Mouse (Mus musculus) heart, embryonic 16.5 days (tissue): Measurements from ENCODE around the gene Cd27. TPM values are rescaled to one million over a fixed set of nuclear protein-coding genes. Genes with fewer than 3 reads are reported as not detected.
"Not testable (repeated sequence)": the region's sequence is repeated elsewhere in the genome, so short reads cannot be mapped to it uniquely, and the experiment has no call there.

Source experiments
- ATAC-seq: fragments of 200-750 bp; cut with Nextera tagmentation; replicated peaks from 2 replicates; pipeline ENCODE4 v1.8.0; 2017; ENCODE audit warnings: moderate number of reproducible peaks; ENCODE audit not compliant: insufficient read depth, low FRiP score; ENCODE audit errors: extremely low read depth
- H3K27ac ChIP-seq: fragments of 300-500 bp; sonication (generic); 2 replicates; pipeline ENCODE4 v1.5.1; 2014; ENCODE audit warnings: mild to moderate bottlenecking, low read length, control low read depth, moderate library complexity
- H3K27me3 ChIP-seq: fragments of 300-500 bp; sonication (generic); 2 replicates; pipeline ENCODE4 v1.6.1; 2014; ENCODE audit warnings: low read length, mixed read lengths; ENCODE audit not compliant: control insufficient read depth, insufficient read depth
- H3K36me3 ChIP-seq: fragments of 300-500 bp; sonication (generic); 2 replicates; pipeline ENCODE4 v1.6.1; 2014; ENCODE audit not compliant: control insufficient read depth, insufficient read depth
- H3K4me1 ChIP-seq: fragments of 300-500 bp; sonication (generic); 2 replicates; pipeline ENCODE4 v1.6.1; 2014; ENCODE audit warnings: low read length, mixed read lengths; ENCODE audit not compliant: control insufficient read depth, insufficient read depth
- H3K4me2 ChIP-seq: fragments of 300-500 bp; sonication (generic); 2 replicates; pipeline ENCODE4 v1.6.1; 2014; ENCODE audit warnings: low read depth, mild to moderate bottlenecking, control low read depth, low read length
- H3K4me3 ChIP-seq: fragments of 300-500 bp; sonication (generic); 2 replicates; pipeline ENCODE4 v1.5.1; 2014; ENCODE audit warnings: mild to moderate bottlenecking, control low read depth, low read length
- H3K9ac ChIP-seq: fragments of 300-500 bp; sonication (generic); 2 replicates; pipeline ENCODE4 v1.6.1; 2014; ENCODE audit warnings: low read length, control low read depth
- H3K9me3 ChIP-seq: fragments of 300-500 bp; sonication (generic); replicated peaks from 2 replicates; pipeline ENCODE4 v1.6.1; 2016; ENCODE audit warnings: low read length; ENCODE audit not compliant: control insufficient read depth
- WGBS: fragments of 180-500 bp; shearing (Covaris S2); extraction: QIAGEN DNeasy Blood & Tissue Kit; methylation state at CpG from one replicate; pipeline ENCODE4 v1.1.7; 2014; 5-methylcytosine and 5-hydroxymethylcytosine counted together
- polyA plus RNA-seq: library from polyadenylated mRNA; unstranded; fragments of >200 nt; fragmentation: Nextera tagmentation; extraction: Ambion mirVana; gene quantifications from 2 replicates; pipeline ENCODE4 v1.2.1, GENCODE M21; 2015

Cd27 gene
- 7.9 and 18.5 TPM in 2 replicates for polyA plus RNA-seq

DNA sequence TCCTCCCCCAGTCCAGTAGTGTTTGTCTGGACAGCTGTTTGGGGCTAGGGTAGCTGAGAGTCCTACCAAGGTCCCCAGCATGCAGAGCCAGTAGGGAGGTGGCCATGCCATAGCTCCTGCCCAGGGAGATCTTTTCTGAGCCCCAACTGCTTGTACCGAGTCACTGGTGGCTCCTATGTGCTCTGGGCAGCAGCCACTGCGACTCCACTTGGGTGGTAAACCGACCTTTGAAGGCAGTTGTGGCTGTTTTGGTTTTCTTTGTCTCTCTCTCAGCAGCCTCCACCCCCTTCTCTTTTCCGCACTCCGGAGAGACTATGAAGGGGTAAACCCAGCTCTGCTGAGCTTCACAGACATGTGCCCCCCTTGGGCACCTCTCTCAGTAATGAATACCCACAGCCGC, at the start of gene Cd27:
Gene Cd27 (minus strand): TSS at position 229 of the 400 bp plus-strand sequence.
- H3K9me3 ChIP-seq = no peaks in the 10 kb centered on the region
- H3K36me3 ChIP-seq = no peaks in the 10 kb centered on the region
- peak within 1 kb of the TSS; percentile 49 for H3K27ac ChIP-seq
- H3K4me1 ChIP-seq = peaks cover 25% of the 10 kb centered on the region
- H3K4me2 ChIP-seq = peak within 1 kb of the TSS; percentile 26
- no peaks in the 10 kb centered on the region for H3K27me3 ChIP-seq
- peak within 1 kb of the TSS; percentile 37 for H3K9ac ChIP-seq
- H3K4me3 ChIP-seq = peak within 1 kb of the TSS; percentile 35
- WGBS = 58% methylated on average over 6 of the region's 6 CpGs
- no peak; the same call in 1 of the 2 replicates for ATAC-seq

DNA sequence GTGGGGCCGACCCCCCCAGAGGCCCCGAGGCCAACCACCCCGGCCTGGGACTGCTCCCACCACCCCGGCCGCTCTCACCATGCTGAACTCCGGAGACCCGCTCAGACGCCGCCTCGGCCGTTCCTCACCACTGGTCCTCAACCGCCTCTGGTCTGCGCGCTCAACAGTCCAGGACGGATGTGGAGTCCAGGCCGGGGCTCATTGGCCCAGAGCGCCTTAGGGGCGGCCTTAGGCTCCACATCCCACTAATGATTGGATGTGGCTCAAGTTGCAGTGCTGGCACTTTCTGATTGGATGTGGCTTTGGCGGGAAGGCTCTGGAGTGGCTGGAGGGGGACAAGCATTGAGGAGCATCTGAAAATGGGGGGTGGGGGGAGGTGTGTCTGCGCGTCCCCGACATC, 49.1 kb upstream of the Cd27 start, which contains the start of gene Tuba3a:
Gene Tuba3a (minus strand): TSS at position 153 of the 400 bp plus-strand sequence.
- H3K27me3 ChIP-seq = peaks cover 3% of the 10 kb centered on the region; the same call in 1 of the 2 replicates
- no peaks in the 10 kb centered on the region for H3K4me1 ChIP-seq
- H3K27ac ChIP-seq = no peak within 1 kb of the TSS
- H3K4me2 ChIP-seq = no peak within 1 kb of the TSS
- no peak within 1 kb of the TSS for H3K9ac ChIP-seq
- no peak within 1 kb of the TSS for H3K4me3 ChIP-seq
- no peaks in the 10 kb centered on the region; the same call in 1 of the 2 replicates for H3K9me3 ChIP-seq
- ATAC-seq = no peak
- H3K36me3 ChIP-seq = no peaks in the 10 kb centered on the region
- WGBS = 96% methylated on average over 22 of the region's 22 CpGs

DNA sequence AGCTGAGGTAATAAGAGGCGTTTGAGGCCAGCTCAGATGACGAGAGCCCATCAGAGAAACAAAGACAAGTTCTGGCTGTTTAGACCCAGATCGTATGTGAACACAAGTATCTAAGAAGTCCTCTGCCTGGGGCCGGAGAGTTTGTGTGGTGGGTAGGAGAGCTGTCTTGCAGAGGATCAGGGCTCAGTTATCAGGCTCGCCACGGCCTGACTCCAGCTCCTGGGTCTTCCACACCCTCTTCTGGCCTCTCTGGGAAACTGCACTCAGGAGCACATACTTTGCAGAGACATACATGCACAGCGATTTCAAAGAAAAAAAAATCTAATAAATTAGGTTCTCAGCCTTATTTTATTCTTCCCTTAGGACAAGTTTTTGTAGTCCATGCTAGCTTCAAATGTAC, 47.9 kb upstream of the Cd27 start:
- Histone ChIP-seq H3K9me3 (no peaks in the 10 kb centered on the region; the same call in 1 of the 2 replicates), H3K4me2 (no peak overlapping the region), H3K9ac (no peak overlapping the region), H3K27ac (no peak overlapping the region), H3K4me3 (no peak overlapping the region), H3K36me3 (no peaks in the 10 kb centered on the region), H3K4me1 (no peaks in the 10 kb centered on the region), H3K27me3 (peaks cover 3% of the 10 kb centered on the region; the same call in 1 of the 2 replicates)
- WGBS = 87% methylated on average over 7 of the region's 7 CpGs
- ATAC-seq = no peak

DNA sequence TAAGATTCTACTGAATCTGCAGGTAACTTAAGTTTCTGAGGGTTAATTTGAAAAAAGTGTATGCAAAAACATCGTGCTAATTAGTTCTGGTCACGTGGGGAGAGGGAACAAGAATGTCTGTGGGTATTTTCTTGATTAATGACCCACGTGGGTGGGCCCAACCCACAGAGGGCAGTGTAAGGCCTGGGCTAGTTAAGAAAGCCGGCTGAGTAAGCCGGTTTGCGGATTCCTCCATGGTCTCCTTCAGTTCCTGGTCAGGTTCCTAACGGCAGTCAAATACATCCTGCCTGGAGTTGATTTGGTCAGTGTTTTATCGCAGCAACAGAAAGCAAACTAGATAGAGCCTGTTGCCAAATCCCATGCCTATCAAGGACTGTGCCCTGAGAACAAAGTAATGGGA, 47.4 kb upstream of the Cd27 start:
- 44% methylated on average over 8 of the region's 8 CpGs for WGBS
- H3K9me3 ChIP-seq = no peaks in the 10 kb centered on the region; the same call in 1 of the 2 replicates
- H3K9ac ChIP-seq = no peak overlapping the region

DNA sequence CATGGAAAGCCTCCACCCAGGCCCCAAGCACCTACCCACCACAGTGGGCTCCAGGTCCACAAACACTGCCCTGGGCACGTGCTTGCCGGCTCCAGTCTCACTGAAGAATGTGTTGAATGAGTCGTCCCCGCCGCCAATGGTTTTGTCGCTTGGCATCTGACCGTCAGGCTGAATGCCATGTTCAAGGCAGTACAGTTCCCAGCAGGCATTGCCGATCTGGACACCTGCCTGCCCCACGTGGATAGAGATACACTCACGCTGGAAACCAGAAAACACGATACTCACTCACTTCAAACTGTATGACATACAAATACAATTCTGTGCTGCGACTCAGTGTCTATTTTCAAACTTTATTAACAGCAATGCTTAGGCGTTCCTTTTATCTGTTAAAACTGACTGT, 45.9 kb upstream of the Cd27 start:
- H3K27ac ChIP-seq, H3K4me3 ChIP-seq, H3K9ac ChIP-seq, H3K36me3 ChIP-seq, H3K4me2 ChIP-seq, H3K9me3 ChIP-seq, ATAC-seq, H3K27me3 ChIP-seq, H3K4me1 ChIP-seq: not testable (repeated sequence)
- 91% methylated on average over 13 of the region's 13 CpGs for WGBS

More for the DNA sequence above, 47.4 kb upstream of the Cd27 start:
- Histone ChIP-seq H3K4me3 (no peak overlapping the region), H3K27me3 (no peaks in the 10 kb centered on the region), H3K27ac (no peak overlapping the region), H3K4me2 (no peak overlapping the region), H3K36me3 (no peaks in the 10 kb centered on the region), H3K4me1 (no peaks in the 10 kb centered on the region)
- ATAC-seq = no peak

DNA sequence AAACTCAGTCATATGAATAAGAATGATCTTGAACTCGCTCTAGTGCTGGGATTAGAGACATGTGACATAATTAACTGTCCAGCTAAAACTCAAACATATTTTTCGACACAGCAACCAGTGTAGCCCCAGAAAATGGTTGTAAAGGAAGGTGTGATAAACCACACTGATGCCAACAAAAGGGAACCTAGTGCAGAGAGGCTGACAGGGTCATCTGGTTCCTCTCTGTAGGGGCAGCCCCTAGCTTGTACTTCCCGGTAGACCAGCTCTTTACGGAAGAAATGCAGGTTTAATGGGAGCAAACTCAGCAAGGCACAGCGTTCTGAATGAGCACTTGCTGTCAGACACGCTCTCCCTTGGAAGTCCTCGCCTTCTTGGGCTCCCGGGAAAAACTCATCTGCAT, 42.9 kb upstream of the Cd27 start:
- H3K9me3 ChIP-seq = no peaks in the 10 kb centered on the region; the same call in 1 of the 2 replicates
- no peaks in the 10 kb centered on the region for H3K27me3 ChIP-seq
- 58% methylated on average over 8 of the region's 8 CpGs for WGBS
- no peak overlapping the region for H3K9ac ChIP-seq
- H3K4me1 ChIP-seq = no peaks in the 10 kb centered on the region
- no peak overlapping the region for H3K4me3 ChIP-seq
- no peaks in the 10 kb centered on the region for H3K36me3 ChIP-seq
- H3K27ac ChIP-seq = no peak overlapping the region
- no peak overlapping the region for H3K4me2 ChIP-seq
- ATAC-seq = no peak

DNA sequence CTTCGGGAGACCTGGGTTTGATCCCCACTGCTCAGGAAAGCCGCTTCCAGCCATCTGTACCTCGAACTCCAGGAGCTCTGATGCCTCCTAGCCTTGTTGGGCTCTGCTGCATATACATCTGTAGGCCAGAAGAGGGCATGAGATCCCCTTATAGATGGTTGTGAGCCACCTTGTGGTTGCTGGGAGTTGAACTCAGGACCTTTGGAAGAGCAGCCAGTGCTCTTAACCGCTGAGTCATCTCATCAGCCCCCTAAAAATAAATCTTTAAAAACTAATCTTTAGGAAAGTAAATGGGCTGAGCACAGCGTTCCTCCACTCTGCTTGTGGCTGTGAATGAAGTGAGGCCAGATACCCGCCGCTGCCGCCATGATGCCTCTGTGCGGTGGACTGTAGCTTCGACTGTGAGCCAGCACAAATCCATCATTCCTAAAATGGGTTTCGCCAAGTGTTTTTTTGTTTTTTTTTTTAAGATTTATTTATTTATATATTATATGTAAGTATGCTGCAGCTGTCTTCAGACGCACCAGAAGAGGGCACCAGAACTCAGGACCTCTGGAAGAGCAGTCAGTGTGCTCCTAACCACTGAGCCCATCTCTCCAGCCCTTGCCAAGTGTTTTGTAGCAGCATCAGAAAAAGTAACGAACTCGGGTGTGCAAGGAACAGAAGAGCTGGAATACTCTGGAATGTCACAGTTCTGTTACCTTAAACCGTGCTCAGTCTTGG, 38.2 kb upstream of the Cd27 start:
- H3K4me3 ChIP-seq = no peak overlapping the region
- WGBS = 56% methylated on average over 15 of the region's 15 CpGs
- H3K36me3 ChIP-seq = no peaks in the 10 kb centered on the region
- no peak overlapping the region for H3K27ac ChIP-seq
- no peaks in the 10 kb centered on the region for H3K27me3 ChIP-seq
- no peaks in the 10 kb centered on the region for H3K9me3 ChIP-seq
- no peak for ATAC-seq
- no peak overlapping the region for H3K9ac ChIP-seq
- H3K4me2 ChIP-seq = no peak overlapping the region
- peaks cover 8% of the 10 kb centered on the region for H3K4me1 ChIP-seq

DNA sequence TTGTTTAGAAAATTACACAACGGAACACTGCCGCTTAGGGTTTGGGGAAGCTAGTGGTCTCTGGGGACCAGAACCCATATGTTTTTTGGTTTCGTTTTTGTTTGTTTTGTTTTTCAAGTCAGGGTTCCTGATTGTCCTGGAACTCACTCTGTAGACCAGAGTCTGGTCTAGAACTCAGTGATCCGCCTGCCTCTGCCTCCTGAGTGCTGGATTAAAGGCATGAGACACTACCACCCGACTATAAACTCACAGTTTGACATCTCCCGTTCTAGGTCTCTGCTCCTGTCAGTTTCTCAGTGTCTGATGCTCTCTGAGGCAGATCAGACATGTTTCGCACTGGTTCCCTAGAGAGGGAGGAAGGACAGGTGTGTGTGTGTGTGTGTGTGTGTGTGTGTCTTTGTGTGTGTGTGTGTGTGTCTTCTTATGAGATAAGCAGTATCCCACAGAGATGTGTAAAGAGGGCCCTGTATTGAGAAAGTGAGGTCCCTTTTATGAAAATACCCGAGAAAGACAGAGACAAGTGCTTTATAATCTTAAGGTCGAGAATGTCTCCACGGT, 35.5 kb upstream of the Cd27 start:
- Histone ChIP-seq H3K9me3 (no peaks in the 10 kb centered on the region), H3K4me1 (peaks cover 8% of the 10 kb centered on the region), H3K27ac (no peak overlapping the region), H3K4me3 (no peak overlapping the region), H3K36me3 (no peaks in the 10 kb centered on the region), H3K9ac (peak overlapping the region; percentile 38; the same call in 1 of the 2 replicates), H3K27me3 (no peaks in the 10 kb centered on the region), H3K4me2 (no peak overlapping the region)
- no peak for ATAC-seq
- 74% methylated on average over 10 of the region's 10 CpGs for WGBS
